Mouse (Mus musculus) hindbrain, embryonic 15.5 days (tissue): ENCODE results near the gene Atp13a1. TPM values are rescaled to one million over a fixed set of nuclear protein-coding genes. Genes with fewer than 3 reads are reported as not detected.
A peak's percentile ranks its signal among the peaks of the same experiment; 100 is the strongest.

ENCODE experiments used
- ATAC-seq: fragments of 200-750 bp; cut with Nextera tagmentation; 2 replicates; pipeline ENCODE4 v1.8.0; 2017; ENCODE audit warnings: low read depth, moderate number of reproducible peaks, moderate TSS enrichment; ENCODE audit not compliant: low FRiP score
- H3K27ac ChIP-seq: fragments of 300-500 bp; sonication (generic); replicated peaks from 2 replicates; pipeline ENCODE4 v1.5.1; 2015; ENCODE audit warnings: mild to moderate bottlenecking, inconsistent platforms
- H3K27me3 ChIP-seq: fragments of 300-500 bp; sonication (generic); 2 replicates; pipeline ENCODE4 v1.6.1; 2015; ENCODE audit warnings: control low read depth, inconsistent platforms
- H3K36me3 ChIP-seq: fragments of 300-500 bp; sonication (generic); 2 replicates; pipeline ENCODE4 v1.6.1; 2015; ENCODE audit warnings: control low read depth, inconsistent platforms
- H3K4me1 ChIP-seq: fragments of 300-500 bp; sonication (generic); replicated peaks from 2 replicates; pipeline ENCODE4 v1.6.1; 2015; ENCODE audit warnings: control low read depth, inconsistent platforms
- H3K4me2 ChIP-seq: fragments of 300-500 bp; sonication (generic); 2 replicates; pipeline ENCODE4 v1.6.1; 2015; ENCODE audit warnings: moderate library complexity, mild to moderate bottlenecking, inconsistent platforms
- H3K4me3 ChIP-seq: fragments of 300-500 bp; sonication (generic); 2 replicates; pipeline ENCODE4 v1.5.1; 2015; ENCODE audit warnings: mild to moderate bottlenecking, inconsistent platforms
- H3K9ac ChIP-seq: fragments of 300-500 bp; sonication (generic); 2 replicates; pipeline ENCODE4 v1.6.1; 2015; ENCODE audit warnings: inconsistent platforms
- H3K9me3 ChIP-seq: fragments of 300-500 bp; sonication (generic); 2 replicates; pipeline ENCODE4 v1.6.1; 2016; ENCODE audit warnings: control low read depth, inconsistent platforms
- WGBS: fragments of 180-500 bp; shearing (Covaris S2); methylation state at CpG from one replicate; pipeline ENCODE4 v1.1.7; 2015; 5-methylcytosine and 5-hydroxymethylcytosine counted together
- polyA plus RNA-seq: library from polyadenylated mRNA; unstranded; fragments of >200 nt; fragmentation: Nextera tagmentation; extraction: Ambion mirVana; gene quantifications from 2 replicates; pipeline ENCODE4 v1.2.1, GENCODE M21; 2015

Gene Atp13a1
- polyA plus RNA-seq, 1 experiment from 2014 or later = 54.6 TPM

- no peaks in the 10 kb centered on the region for H3K9me3 ChIP-seq
- ATAC-seq = peak; percentile 82
- H3K4me2 ChIP-seq = peak within 1 kb of the TSS; percentile 64
- H3K27ac ChIP-seq = peak within 1 kb of the TSS; percentile 82
- no peaks in the 10 kb centered on the region for H3K27me3 ChIP-seq
- H3K9ac ChIP-seq = peak within 1 kb of the TSS; percentile 54
- WGBS = under 1% methylated on average over 29 of the region's 35 CpGs
- H3K4me1 ChIP-seq = peaks cover 33% of the 10 kb centered on the region
- H3K36me3 ChIP-seq = peaks cover 22% of the 10 kb centered on the region
- H3K4me3 ChIP-seq = peak within 1 kb of the TSS; percentile 48
These were observed 31.6 kb downstream of the Atp13a1 start, which contains the start of gene Lpar2 for GRCm38 (mm10) chr8:69822386-69823191. Lpar2 (plus strand) TSS chr8:69822429.

- no peak overlapping the region for H3K27ac ChIP-seq
- ATAC-seq = no peak
- peaks cover 33% of the 10 kb centered on the region for H3K4me1 ChIP-seq
- H3K9ac ChIP-seq = no peak overlapping the region
- 95% methylated on average over 12 of the region's 12 CpGs for WGBS
- no peaks in the 10 kb centered on the region for H3K27me3 ChIP-seq
- H3K9me3 ChIP-seq = no peaks in the 10 kb centered on the region
- H3K4me3 ChIP-seq = no peak overlapping the region
- H3K36me3 ChIP-seq = peaks cover 20% of the 10 kb centered on the region; the same call in 1 of the 2 replicates
- no peak overlapping the region for H3K4me2 ChIP-seq
These were observed 35.4 kb downstream of the Atp13a1 start for GRCm38 (mm10) chr8:69826371-69826770.

DNA sequence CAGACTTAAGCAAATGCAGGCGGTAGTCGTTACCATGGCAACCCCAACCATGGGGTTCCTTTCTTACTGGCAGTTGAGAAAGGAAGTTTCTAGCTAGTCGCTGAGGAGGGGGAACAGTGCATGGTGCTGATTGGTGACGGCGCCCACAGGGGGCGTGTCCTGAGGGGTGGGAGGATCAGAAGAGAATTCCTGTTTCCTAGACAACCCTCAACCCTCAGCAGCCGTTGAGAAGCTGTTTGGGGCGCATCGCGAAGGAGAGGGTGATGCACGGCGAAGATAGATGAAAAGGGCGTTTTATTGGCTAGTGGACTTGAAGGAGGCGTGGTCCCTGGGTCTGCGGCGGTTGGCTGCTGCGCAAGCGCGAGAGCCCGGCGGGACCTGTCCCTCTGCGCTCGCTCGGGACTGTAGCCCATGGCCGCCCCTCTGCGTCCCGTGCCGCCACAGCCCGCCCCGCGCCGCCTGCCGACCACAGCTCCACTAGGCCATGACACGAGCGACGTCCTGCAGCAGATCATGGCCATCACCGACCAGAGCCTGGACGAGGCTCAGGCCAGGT is 41.4 kb downstream of the Atp13a1 start, which contains the start of gene Pbx4:
TSS of gene Pbx4 (plus strand) at position 194 of the 556 bp plus-strand sequence.
- peak within 1 kb of the TSS; percentile 87 for H3K9ac ChIP-seq
- peak within 1 kb of the TSS; percentile 90 for H3K4me3 ChIP-seq
- peak within 1 kb of the TSS; percentile 92 for H3K27ac ChIP-seq
- peaks cover 13% of the 10 kb centered on the region; the same call in 1 of the 2 replicates for H3K36me3 ChIP-seq
- no peaks in the 10 kb centered on the region for H3K9me3 ChIP-seq
- ATAC-seq = peak; percentile 99
- peak within 1 kb of the TSS; percentile 92 for H3K4me2 ChIP-seq
- H3K4me1 ChIP-seq = peaks cover 26% of the 10 kb centered on the region
- WGBS = under 1% methylated on average over 38 of the region's 38 CpGs
- no peaks in the 10 kb centered on the region for H3K27me3 ChIP-seq

DNA sequence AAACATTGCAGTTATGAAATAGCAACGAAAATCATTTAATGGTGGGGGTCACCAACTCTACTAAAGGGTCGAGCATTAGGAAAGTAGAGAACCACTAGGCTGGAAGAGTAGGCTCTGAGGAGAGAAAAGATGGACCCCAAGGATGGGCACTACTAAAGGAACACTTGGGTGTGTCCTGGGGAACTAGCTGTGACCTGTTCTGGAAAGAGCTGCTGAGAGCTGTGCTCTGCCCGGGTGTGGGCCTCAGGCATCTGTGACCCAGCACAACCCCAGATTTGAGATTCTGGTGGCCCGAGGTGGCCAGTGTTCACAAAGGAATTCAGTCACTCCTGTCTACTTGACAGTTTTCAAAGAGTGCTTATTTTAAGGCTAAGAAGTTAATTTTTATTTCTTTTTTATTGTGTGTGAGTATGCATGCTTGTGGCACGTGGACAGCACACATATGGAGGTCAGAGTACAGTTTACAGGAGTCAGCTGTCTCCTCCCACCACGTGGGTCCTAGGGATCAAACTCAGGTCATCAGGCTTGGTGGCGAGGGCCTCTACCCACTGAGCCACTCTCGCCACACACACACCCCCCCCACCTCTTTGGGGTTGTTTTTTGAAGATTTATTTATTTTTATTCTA is 46.2 kb downstream of the Atp13a1 start:
- 83% methylated on average over 8 of the region's 8 CpGs for WGBS
- Histone ChIP-seq H3K4me1 (peaks cover 20% of the 10 kb centered on the region), H3K4me3 (no peak overlapping the region), H3K4me2 (no peak overlapping the region), H3K9ac (no peak overlapping the region), H3K27me3 (no peaks in the 10 kb centered on the region), H3K9me3 (no peaks in the 10 kb centered on the region), H3K36me3 (no peaks in the 10 kb centered on the region), H3K27ac (no peak overlapping the region)
- ATAC-seq = no peak

- no peak overlapping the region for H3K27ac ChIP-seq
- no peaks in the 10 kb centered on the region for H3K4me1 ChIP-seq
- H3K36me3 ChIP-seq = 0 out of 2 replicates have a peak, but pooled peaks cover 3% of the 10 kb centered on the region
- H3K9me3 ChIP-seq = no peaks in the 10 kb centered on the region
- no peak overlapping the region for H3K9ac ChIP-seq
- H3K4me3 ChIP-seq = no peak overlapping the region
- no peak overlapping the region for H3K4me2 ChIP-seq
- WGBS = 80% methylated on average over 3 of the region's 3 CpGs
- H3K27me3 ChIP-seq = no peaks in the 10 kb centered on the region
- ATAC-seq = no peak
These were observed 56.5 kb downstream of the Atp13a1 start for GRCm38 (mm10) chr8:69847167-69848065.

DNA sequence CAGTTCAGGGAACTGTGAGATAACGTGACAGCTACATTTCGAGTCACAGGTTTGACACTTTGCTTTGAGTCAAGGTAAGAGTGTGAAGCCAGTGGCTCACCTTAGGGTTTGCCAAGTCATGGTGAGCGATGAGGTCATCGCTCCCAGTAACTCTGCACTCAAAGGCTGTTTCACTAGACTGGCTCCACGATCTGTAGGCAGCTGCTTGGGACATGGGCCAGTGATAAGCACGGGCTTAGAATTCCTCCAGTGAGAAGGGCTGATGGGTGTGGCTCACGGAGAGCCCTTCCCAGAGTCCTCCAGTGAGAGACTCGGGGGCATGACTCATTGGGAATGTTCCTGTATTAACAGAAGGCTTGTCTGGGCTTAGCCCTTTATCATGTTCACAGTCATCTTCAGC is 58.0 kb downstream of the Atp13a1 start:
- no peak overlapping the region for H3K27ac ChIP-seq
- H3K9ac ChIP-seq = no peak overlapping the region
- H3K9me3 ChIP-seq = no peaks in the 10 kb centered on the region
- H3K4me3 ChIP-seq = no peak overlapping the region
- 0 out of 2 replicates have a peak, but pooled peaks cover 3% of the 10 kb centered on the region for H3K36me3 ChIP-seq
- no peak for ATAC-seq
- no peaks in the 10 kb centered on the region for H3K27me3 ChIP-seq
- H3K4me1 ChIP-seq = no peaks in the 10 kb centered on the region
- 89% methylated on average over 8 of the region's 8 CpGs for WGBS
- no peak overlapping the region for H3K4me2 ChIP-seq

DNA sequence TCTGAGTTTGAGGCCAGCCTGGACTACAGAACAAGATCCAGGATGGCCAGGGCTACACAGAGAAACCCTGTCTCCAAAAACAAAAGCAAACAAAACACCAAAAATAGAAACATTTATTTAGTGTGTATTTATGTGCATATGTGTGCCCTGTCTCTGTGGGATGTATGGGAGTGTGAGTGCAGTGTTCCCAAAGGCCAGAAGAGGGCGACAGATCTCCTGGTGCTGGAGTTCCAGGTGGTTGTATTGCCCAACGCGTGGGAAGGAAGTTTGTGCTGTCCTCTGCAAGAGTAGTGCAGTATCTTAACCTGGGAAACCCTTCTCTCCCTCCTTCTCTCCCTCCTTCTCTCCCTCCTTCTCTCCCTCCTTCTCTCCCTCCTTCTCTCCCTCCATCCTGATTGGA is 58.9 kb downstream of the Atp13a1 start:
- no peaks in the 10 kb centered on the region for H3K27me3 ChIP-seq
- H3K4me3 ChIP-seq = no peak overlapping the region
- no peak overlapping the region for H3K4me2 ChIP-seq
- 43% methylated on average over 3 of the region's 3 CpGs for WGBS
- H3K36me3 ChIP-seq = 0 out of 2 replicates have a peak, but pooled peaks cover 3% of the 10 kb centered on the region
- H3K27ac ChIP-seq = no peak overlapping the region
- no peak for ATAC-seq
- H3K4me1 ChIP-seq = no peaks in the 10 kb centered on the region
- H3K9ac ChIP-seq = no peak overlapping the region
- no peaks in the 10 kb centered on the region for H3K9me3 ChIP-seq

- Histone ChIP-seq H3K9me3 (no peaks in the 10 kb centered on the region), H3K4me3 (no peak overlapping the region), H3K9ac (no peak overlapping the region), H3K4me2 (no peak overlapping the region), H3K36me3 (0 out of 2 replicates have a peak, but pooled peaks cover 3% of the 10 kb centered on the region), H3K27me3 (no peaks in the 10 kb centered on the region), H3K27ac (no peak overlapping the region), H3K4me1 (no peaks in the 10 kb centered on the region)
- ATAC-seq = no peak
- 86% methylated on average over 7 of the region's 7 CpGs for WGBS
These were observed 60.1 kb downstream of the Atp13a1 start for GRCm38 (mm10) chr8:69850926-69851506.

DNA sequence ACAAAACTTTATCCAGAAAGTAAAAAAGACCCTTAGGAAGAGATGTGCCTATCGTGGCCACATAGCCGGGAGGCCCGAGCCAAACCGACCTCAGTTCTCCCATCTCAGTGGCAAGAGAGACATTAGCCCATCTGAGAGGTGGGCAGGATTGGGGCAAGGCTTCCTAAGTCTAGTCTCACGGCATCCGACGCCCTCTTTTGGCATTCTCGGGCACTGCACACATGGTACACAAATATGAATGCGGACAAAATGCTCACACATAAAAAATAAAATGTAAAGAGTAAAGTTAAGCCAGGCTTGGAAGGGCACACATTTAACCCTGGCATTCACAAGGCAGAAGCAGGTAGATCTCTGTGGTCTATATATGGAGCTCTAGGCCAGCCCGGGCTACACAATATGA is 62.9 kb downstream of the Atp13a1 start:
- H3K4me3 ChIP-seq = no peak overlapping the region
- no peaks in the 10 kb centered on the region for H3K27me3 ChIP-seq
- H3K4me2 ChIP-seq = no peak overlapping the region
- no peaks in the 10 kb centered on the region for H3K4me1 ChIP-seq
- H3K36me3 ChIP-seq = 0 out of 2 replicates have a peak, but pooled peaks cover 3% of the 10 kb centered on the region
- WGBS = 95% methylated on average over 10 of the region's 10 CpGs
- no peak overlapping the region for H3K27ac ChIP-seq
- no peak for ATAC-seq
- no peak overlapping the region for H3K9ac ChIP-seq
- no peaks in the 10 kb centered on the region for H3K9me3 ChIP-seq
